Mouse (Mus musculus): Measurements from ENCODE around the gene Ing3. TPM values are rescaled to one million over a fixed set of nuclear protein-coding genes. Genes with fewer than 3 reads are reported as not detected.

The Ing3 gene
- total and polyA plus RNA-seq, 3 experiments = 14.5 to 34.3 (median 21.9) TPM

DNA sequence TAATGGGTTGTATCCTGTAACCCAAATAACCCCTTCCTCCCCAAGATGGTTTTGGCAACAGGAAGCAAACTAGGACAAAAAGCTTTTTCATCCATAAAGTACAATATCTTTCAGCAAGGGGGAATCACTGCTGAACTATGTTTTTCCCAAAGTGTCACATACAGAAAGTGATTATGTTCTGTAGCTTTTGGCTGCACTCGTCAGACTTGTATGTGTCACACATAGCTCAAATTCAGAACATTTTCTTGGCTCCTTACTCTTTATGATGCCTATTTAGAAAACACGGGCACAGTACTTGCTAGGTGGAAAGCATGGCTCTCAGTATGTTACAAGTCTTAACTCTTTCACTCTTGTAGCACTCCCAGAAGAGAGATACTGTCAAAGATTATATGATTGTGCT lies 62.2 kb downstream of the Ing3 start:
- Histone ChIP-seq H3K27me3 (replicated peaks) (no peaks in the 10 kb centered on the region), H3K79me2 (replicated peaks; ENCODE audit: control insufficient read depth, extremely low read depth, insufficient read depth, poor library complexity, severe bottlenecking) (no peaks in the 10 kb centered on the region), H3K4me1 (ENCODE audit: control insufficient read depth in 1 of 2, insufficient read depth in 2 of 2) (peaks cover 0 to 5% of the 10 kb centered on the region in 2 experiments; a peak in 1 of 4 replicates), H3K36me3 (replicated peaks in 1 of 2; ENCODE audit: control insufficient read depth in 1 of 2, insufficient read depth in 1 of 2, low read length in 1 of 2) (no peaks in the 10 kb centered on the region), H3K27ac (ENCODE audit: insufficient read depth, low read depth) (no peak overlapping the region), H3K4me3 (replicated peaks in 1 of 3; ENCODE audit: low read depth in 2 of 3, low read length in 2 of 3, poor library complexity in 1 of 3) (no peak overlapping the region), H3K4me2 (ENCODE audit: insufficient read depth, low read depth, poor library complexity, severe bottlenecking) (no peak overlapping the region), H3K9me3 (replicated peaks; ENCODE audit: low read length) (no peaks in the 10 kb centered on the region), H3K9ac (ENCODE audit: insufficient read depth, low read depth) (no peak overlapping the region)
- DNase-seq (ENCODE audit: extremely low read depth) = no peak
- dilution Hi-C loops (cut with MboI; ENCODE audit: extremely low pct_ligation_motif_present, extremely low pct_unique_long_range_greater_than_20kb, low sequenced_read_pairs) = no loop called here
- TF ChIP-seq ELF1 (IDR thresholded peaks at IDR 0.05; ENCODE audit: low read depth, low read length) = no peak
- TF ChIP-seq MAX (IDR thresholded peaks at IDR 0.05; ENCODE audit: low read length) = no peak
- no peak for TF ChIP-seq TCF12 (IDR thresholded peaks at IDR 0.05; ENCODE audit: low read depth, low read length)
- TF ChIP-seq ZC3H11A (IDR thresholded peaks at IDR 0.05; ENCODE audit: low read depth, low read length) = no peak
- TF ChIP-seq NELFE (IDR thresholded peaks at IDR 0.05; ENCODE audit: low read depth, low read length) = no peak
- TF ChIP-seq BHLHE40 (IDR thresholded peaks at IDR 0.05; ENCODE audit: low read depth, low read length) = no peak
- no peak for TF ChIP-seq MAFK (IDR thresholded peaks at IDR 0.05; ENCODE audit: insufficient replicate concordance, low read length)
- TF ChIP-seq EP300 (IDR thresholded peaks at IDR 0.05; ENCODE audit: low read length) = no peak
- TF ChIP-seq PAX5 (IDR thresholded peaks at IDR 0.05; ENCODE audit: low read length) = no peak
- in situ Hi-C loops (cut with MboI; ENCODE audit: low pct_ligation_motif_present, low pct_unique_long_range_greater_than_20kb, low sequenced_read_pairs) = no loop called here

DNA sequence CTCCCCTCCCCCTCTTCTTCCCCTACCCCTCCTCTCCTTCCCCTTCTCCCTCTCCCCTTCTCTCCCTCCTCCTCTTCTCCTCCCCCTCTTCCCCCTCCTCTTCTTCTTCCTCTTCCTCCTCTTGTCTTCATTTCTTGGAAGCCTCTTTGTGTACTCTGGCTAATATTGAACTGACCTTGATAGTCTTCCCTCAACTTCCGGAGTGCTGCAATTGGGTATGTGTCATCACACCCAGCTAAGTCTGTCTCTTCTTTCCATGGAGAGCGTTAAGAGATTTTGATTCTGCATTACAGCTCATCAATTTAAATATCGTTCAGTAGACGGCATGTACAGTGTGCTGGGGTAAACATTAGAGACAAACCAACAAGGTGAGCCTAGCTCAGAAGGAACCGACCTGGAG lies 62.7 kb downstream of the Ing3 start:
- no peak for DNase-seq (ENCODE audit: extremely low read depth)
- Histone ChIP-seq H3K27me3 (replicated peaks) (no peaks in the 10 kb centered on the region), H3K4me3 (replicated peaks in 1 of 3; ENCODE audit: low read depth in 2 of 3, low read length in 2 of 3, poor library complexity in 1 of 3) (no peak overlapping the region), H3K9me3 (replicated peaks; ENCODE audit: low read length) (no peaks in the 10 kb centered on the region), H3K79me2 (replicated peaks; ENCODE audit: control insufficient read depth, extremely low read depth, insufficient read depth, poor library complexity, severe bottlenecking) (no peaks in the 10 kb centered on the region), H3K4me1 (ENCODE audit: control insufficient read depth in 1 of 2, insufficient read depth in 2 of 2) (peaks cover 0 to 5% of the 10 kb centered on the region in 2 experiments; a peak in 1 of 4 replicates), H3K36me3 (replicated peaks in 1 of 2; ENCODE audit: control insufficient read depth in 1 of 2, insufficient read depth in 1 of 2, low read length in 1 of 2) (no peaks in the 10 kb centered on the region), H3K27ac (ENCODE audit: insufficient read depth, low read depth) (no peak overlapping the region), H3K9ac (ENCODE audit: insufficient read depth, low read depth) (no peak overlapping the region), H3K4me2 (ENCODE audit: insufficient read depth, low read depth, poor library complexity, severe bottlenecking) (no peak overlapping the region)
- dilution Hi-C loops (cut with MboI; ENCODE audit: extremely low pct_ligation_motif_present, extremely low pct_unique_long_range_greater_than_20kb, low sequenced_read_pairs) (no loop called here), in situ Hi-C loops (cut with MboI; ENCODE audit: low pct_ligation_motif_present, low pct_unique_long_range_greater_than_20kb, low sequenced_read_pairs) (no loop called here)
- TF ChIP-seq MAFK (IDR thresholded peaks at IDR 0.05; ENCODE audit: insufficient replicate concordance, low read length) (no peak), GABPA (IDR thresholded peaks at IDR 0.05; ENCODE audit: insufficient replicate concordance, low read depth, low read length) (no peak), EP300 (IDR thresholded peaks at IDR 0.05; ENCODE audit: low read length) (no peak), E2F4 (IDR thresholded peaks at IDR 0.05; ENCODE audit: insufficient replicate concordance, low read depth, low read length) (no peak), UBTF (IDR thresholded peaks at IDR 0.05; ENCODE audit: low read depth, low read length) (no peak), NELFE (IDR thresholded peaks at IDR 0.05; ENCODE audit: low read depth, low read length) (no peak), POLR2A (IDR thresholded peaks at IDR 0.05; ENCODE audit: low read depth, low read length) (no peak), TCF12 (IDR thresholded peaks at IDR 0.05; ENCODE audit: low read depth, low read length) (no peak), CTCF (conservative IDR thresholded peaks at IDR 0.05 in 1 of 2, IDR thresholded peaks at IDR 0.05 in 1 of 2; ENCODE audit: low read depth in 2 of 2, low read length in 2 of 2) (no peak), ZMIZ1 (IDR thresholded peaks at IDR 0.05; ENCODE audit: low read depth, low read length) (no peak), KAT2A (IDR thresholded peaks at IDR 0.05; ENCODE audit: insufficient replicate concordance, low read length) (no peak), BHLHE40 (IDR thresholded peaks at IDR 0.05; ENCODE audit: low read depth, low read length) (no peak)
